Mouse (Mus musculus) heart, embryonic 15.5 days (tissue): ENCODE data around the gene Dlgap4. TPM values are rescaled to one million over a fixed set of nuclear protein-coding genes. Genes with fewer than 3 reads are reported as not detected.

Source experiments
- ATAC-seq: fragments of 200-750 bp; cut with Nextera tagmentation; replicated peaks from 2 replicates; pipeline ENCODE4 v1.8.0; 2017; ENCODE audit warnings: low read depth, moderate TSS enrichment; ENCODE audit not compliant: insufficient number of reproducible peaks, insufficient read depth, low FRiP score
- H3K27ac ChIP-seq: fragments of 300-500 bp; sonication (generic); 2 replicates; pipeline ENCODE4 v1.5.1; 2015; ENCODE audit warnings: mild to moderate bottlenecking, inconsistent platforms
- H3K27me3 ChIP-seq: fragments of 300-500 bp; sonication (generic); 2 replicates; pipeline ENCODE4 v1.6.1; 2015; ENCODE audit warnings: inconsistent platforms
- H3K36me3 ChIP-seq: fragments of 300-500 bp; sonication (generic); 2 replicates; pipeline ENCODE4 v1.6.1; 2015; ENCODE audit warnings: mild to moderate bottlenecking, inconsistent platforms
- H3K4me1 ChIP-seq: fragments of 300-500 bp; sonication (generic); replicated peaks from 2 replicates; pipeline ENCODE4 v1.6.1; 2015; ENCODE audit warnings: inconsistent platforms
- H3K4me2 ChIP-seq: fragments of 300-500 bp; sonication (generic); 2 replicates; pipeline ENCODE4 v1.6.1; 2015; ENCODE audit warnings: inconsistent platforms, mild to moderate bottlenecking, moderate library complexity
- H3K4me3 ChIP-seq: fragments of 300-500 bp; sonication (generic); 2 replicates; pipeline ENCODE4 v1.5.1; 2015; ENCODE audit warnings: mild to moderate bottlenecking, inconsistent platforms
- H3K9ac ChIP-seq: fragments of 300-500 bp; sonication (generic); 2 replicates; pipeline ENCODE4 v1.6.1; 2015; ENCODE audit warnings: mild to moderate bottlenecking, inconsistent platforms
- H3K9me3 ChIP-seq: fragments of 300-500 bp; sonication (generic); replicated peaks from 2 replicates; pipeline ENCODE4 v1.6.1; 2016; ENCODE audit warnings: inconsistent platforms
- whole genome bisulfite sequencing: fragments of 180-500 bp; shearing (Covaris S2); methylation state at CpG from one replicate; pipeline ENCODE4 v1.1.7; 2015; ENCODE audit warnings: mixed read lengths; 5-methylcytosine and 5-hydroxymethylcytosine counted together
- polyA plus RNA-seq: library from polyadenylated mRNA; unstranded; fragments of >200 nt; fragmentation: Nextera tagmentation; extraction: Ambion mirVana; gene quantifications from 2 replicates; pipeline ENCODE4 v1.2.1, GENCODE M21; 2015

Dlgap4 gene
- polyA plus RNA-seq, 1 experiment from 2014 or later = 45.4 TPM

GRCm38 (mm10) chr2:156620874-156621273 lies 7.4 kb downstream of the Dlgap4 start:
- Histone ChIP-seq H3K4me1 (peaks cover 31% of the 10 kb centered on the region), H3K27ac (no peak overlapping the region), H3K36me3 (no peaks in the 10 kb centered on the region), H3K4me3 (no peak overlapping the region), H3K9me3 (no peaks in the 10 kb centered on the region), H3K4me2 (no peak overlapping the region), H3K27me3 (peaks cover 79% of the 10 kb centered on the region), H3K9ac (no peak overlapping the region)
- no peak for ATAC-seq
- WGBS = 81% methylated on average over 8 of the region's 8 CpGs

- Histone ChIP-seq H3K27ac (no peak overlapping the region), H3K4me3 (no peak overlapping the region), H3K4me2 (no peak overlapping the region), H3K9me3 (no peaks in the 10 kb centered on the region), H3K27me3 (peaks cover 74% of the 10 kb centered on the region), H3K36me3 (no peaks in the 10 kb centered on the region), H3K4me1 (peaks cover 37% of the 10 kb centered on the region), H3K9ac (no peak overlapping the region)
- no peak for ATAC-seq
- WGBS = 47% methylated on average over 5 of the region's 5 CpGs
Measured at GRCm38 (mm10) chr2:156621449-156621848, 7.9 kb downstream of the Dlgap4 start.

DNA sequence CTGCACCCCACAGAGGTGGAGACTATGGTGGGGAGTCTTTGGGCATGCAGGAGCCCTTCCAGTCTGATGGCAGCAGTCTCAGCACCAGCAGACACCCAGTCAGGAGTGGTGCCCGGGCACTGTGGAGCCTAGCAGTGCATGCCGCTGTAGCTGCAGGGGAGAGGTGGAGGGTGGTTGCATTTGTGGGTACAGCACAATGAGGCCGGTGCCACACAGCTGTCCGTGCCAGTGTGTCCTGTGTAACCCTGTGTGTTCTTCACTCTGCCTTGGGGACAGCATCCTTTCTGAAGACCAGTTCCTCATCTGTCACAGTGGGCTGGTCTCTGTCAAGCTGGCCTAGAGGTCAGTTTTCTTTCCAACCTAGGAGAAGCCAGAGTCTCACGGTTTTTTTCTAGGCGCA lies 8.7 kb downstream of the Dlgap4 start:
- Histone ChIP-seq H3K9ac (no peak overlapping the region), H3K27me3 (peaks cover 66% of the 10 kb centered on the region), H3K27ac (no peak overlapping the region), H3K36me3 (no peaks in the 10 kb centered on the region), H3K4me3 (no peak overlapping the region), H3K4me2 (no peak overlapping the region), H3K9me3 (no peaks in the 10 kb centered on the region), H3K4me1 (peaks cover 38% of the 10 kb centered on the region)
- WGBS = 86% methylated on average over 6 of the region's 6 CpGs
- ATAC-seq = no peak

DNA sequence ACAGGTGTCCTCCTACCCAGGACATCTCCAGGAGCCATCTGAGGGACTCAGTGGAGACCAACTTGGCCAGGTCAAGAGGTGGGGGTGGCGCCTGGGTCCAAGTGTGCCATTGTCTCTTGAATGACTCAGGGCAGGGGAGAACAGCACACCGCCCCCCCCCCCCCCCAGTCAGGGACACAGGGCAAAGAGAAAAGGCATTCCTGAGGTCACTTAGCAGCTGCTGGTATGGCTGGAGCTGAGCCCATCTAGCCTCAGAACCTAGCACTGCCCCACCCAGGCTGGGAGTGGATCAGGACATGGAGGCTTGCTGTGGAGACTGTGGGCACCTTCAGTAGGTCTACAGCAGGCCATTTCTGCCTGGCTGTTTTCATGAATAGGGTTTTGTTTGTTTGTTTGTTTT lies 9.7 kb downstream of the Dlgap4 start:
- no peak overlapping the region for H3K4me2 ChIP-seq
- no peak for ATAC-seq
- peaks cover 56% of the 10 kb centered on the region for H3K27me3 ChIP-seq
- H3K9ac ChIP-seq = no peak overlapping the region
- 70% methylated on average over 2 of the region's 2 CpGs for WGBS
- H3K4me3 ChIP-seq = no peak overlapping the region
- H3K4me1 ChIP-seq = peaks cover 38% of the 10 kb centered on the region
- H3K27ac ChIP-seq = no peak overlapping the region
- H3K36me3 ChIP-seq = no peaks in the 10 kb centered on the region
- H3K9me3 ChIP-seq = no peaks in the 10 kb centered on the region

DNA sequence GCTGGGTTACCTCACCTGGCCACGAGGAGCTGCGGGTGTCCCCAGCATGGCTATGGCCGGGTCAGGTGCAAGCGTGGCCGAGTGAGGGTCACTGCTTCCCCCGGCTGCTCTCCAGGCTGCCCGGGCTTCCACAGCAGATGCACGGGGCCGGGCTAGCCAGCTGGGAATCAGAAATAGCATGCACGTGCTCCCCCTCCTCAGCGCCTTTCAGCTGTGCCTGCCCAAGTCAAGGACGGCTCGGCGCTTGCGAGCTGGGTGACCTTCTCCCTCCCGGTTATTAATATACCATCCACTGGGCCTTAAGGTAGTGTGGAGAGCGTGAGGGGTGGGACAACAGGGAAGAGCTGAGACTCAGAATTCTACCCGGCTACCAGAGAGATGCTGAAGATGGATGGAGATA lies 11.8 kb downstream of the Dlgap4 start:
- Histone ChIP-seq H3K36me3 (no peaks in the 10 kb centered on the region), H3K4me2 (peak overlapping the region; percentile 48), H3K27me3 (peaks cover 36% of the 10 kb centered on the region), H3K9me3 (no peaks in the 10 kb centered on the region; the same call in 1 of the 2 replicates), H3K4me3 (no peak overlapping the region), H3K4me1 (peaks cover 32% of the 10 kb centered on the region), H3K27ac (peak overlapping the region; percentile 87), H3K9ac (peak overlapping the region; percentile 41; the same call in 1 of the 2 replicates)
- 53% methylated on average over 18 of the region's 18 CpGs for WGBS
- peak; percentile 75 for ATAC-seq

DNA sequence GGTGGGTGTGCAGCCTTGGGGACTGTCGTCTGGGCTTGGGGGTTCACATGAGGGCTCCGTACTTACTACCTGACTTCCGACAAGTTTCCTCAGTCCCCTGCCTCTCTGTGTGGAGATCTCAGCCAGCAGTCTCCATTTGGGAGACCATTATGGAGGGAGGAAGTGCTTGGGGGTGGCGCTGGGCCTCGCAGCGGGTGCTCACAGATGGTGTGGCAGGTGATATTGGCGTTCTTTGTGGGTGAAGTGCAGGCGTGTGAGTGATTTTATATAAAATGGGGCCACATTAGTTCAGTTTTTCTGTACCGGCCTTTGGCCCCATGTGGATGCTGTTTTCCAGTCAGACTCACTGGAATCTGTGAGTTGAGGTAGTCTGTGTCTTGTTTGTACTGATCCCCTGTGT lies 12.6 kb downstream of the Dlgap4 start:
- Histone ChIP-seq H3K9me3 (no peaks in the 10 kb centered on the region; the same call in 1 of the 2 replicates), H3K9ac (no peak overlapping the region), H3K36me3 (no peaks in the 10 kb centered on the region), H3K4me2 (no peak overlapping the region), H3K4me1 (peaks cover 32% of the 10 kb centered on the region), H3K27me3 (peaks cover 33% of the 10 kb centered on the region), H3K27ac (peak overlapping the region; percentile 87), H3K4me3 (no peak overlapping the region)
- no peak for ATAC-seq
- WGBS = 72% methylated on average over 9 of the region's 9 CpGs

DNA sequence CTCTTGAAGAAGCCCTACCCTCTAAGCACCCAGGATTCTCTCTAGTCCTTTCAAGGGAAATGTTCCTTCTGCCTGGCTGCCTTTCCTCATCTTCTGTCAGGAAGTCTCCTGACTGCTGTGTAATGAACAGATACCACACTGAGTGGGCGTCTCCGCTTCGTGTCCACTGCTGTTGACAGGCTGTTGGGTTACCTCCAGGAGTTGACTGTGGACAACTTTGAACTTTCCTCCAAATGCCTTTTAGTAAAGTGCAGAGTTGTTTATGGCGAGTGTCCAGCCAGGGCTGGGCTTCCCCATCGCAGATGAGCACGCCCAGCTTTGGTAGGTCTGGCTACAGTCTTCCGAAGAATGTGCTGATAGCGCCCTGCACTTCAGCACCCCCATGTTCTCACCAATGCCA lies 13.0 kb downstream of the Dlgap4 start:
- 19% methylated on average over 8 of the region's 8 CpGs for WGBS
- peak overlapping the region; percentile 87 for H3K27ac ChIP-seq

GRCm38 (mm10) chr2:156627917-156628316 lies 14.4 kb downstream of the Dlgap4 start:
- no peak overlapping the region for H3K4me3 ChIP-seq
- H3K36me3 ChIP-seq = no peaks in the 10 kb centered on the region
- H3K9me3 ChIP-seq = no peaks in the 10 kb centered on the region; the same call in 1 of the 2 replicates
- H3K4me1 ChIP-seq = peaks cover 28% of the 10 kb centered on the region
- H3K27ac ChIP-seq = no peak overlapping the region
- ATAC-seq = no peak
- no peak overlapping the region for H3K4me2 ChIP-seq
- H3K27me3 ChIP-seq = peaks cover 24% of the 10 kb centered on the region
- no peak overlapping the region for H3K9ac ChIP-seq
- 38% methylated on average over 17 of the region's 17 CpGs for WGBS

More for the DNA sequence above, 13.0 kb downstream of the Dlgap4 start:
- Histone ChIP-seq H3K4me1 (peaks cover 29% of the 10 kb centered on the region), H3K9me3 (no peaks in the 10 kb centered on the region; the same call in 1 of the 2 replicates), H3K4me3 (no peak overlapping the region), H3K36me3 (no peaks in the 10 kb centered on the region), H3K9ac (no peak overlapping the region), H3K4me2 (no peak overlapping the region), H3K27me3 (peaks cover 33% of the 10 kb centered on the region)
- ATAC-seq = peak; percentile 77

GRCm38 (mm10) chr2:156630288-156630687 lies 16.8 kb downstream of the Dlgap4 start:
- H3K4me1 ChIP-seq = peaks cover 13% of the 10 kb centered on the region
- no peak for ATAC-seq
- no peak overlapping the region for H3K9ac ChIP-seq
- no peak overlapping the region for H3K4me3 ChIP-seq
- peaks cover 6% of the 10 kb centered on the region; the same call in 1 of the 2 replicates for H3K27me3 ChIP-seq
- no peak overlapping the region for H3K4me2 ChIP-seq
- WGBS = 63% methylated on average over 1 of the region's 1 CpGs
- no peaks in the 10 kb centered on the region; the same call in 1 of the 2 replicates for H3K9me3 ChIP-seq
- H3K36me3 ChIP-seq = no peaks in the 10 kb centered on the region
- no peak overlapping the region for H3K27ac ChIP-seq

DNA sequence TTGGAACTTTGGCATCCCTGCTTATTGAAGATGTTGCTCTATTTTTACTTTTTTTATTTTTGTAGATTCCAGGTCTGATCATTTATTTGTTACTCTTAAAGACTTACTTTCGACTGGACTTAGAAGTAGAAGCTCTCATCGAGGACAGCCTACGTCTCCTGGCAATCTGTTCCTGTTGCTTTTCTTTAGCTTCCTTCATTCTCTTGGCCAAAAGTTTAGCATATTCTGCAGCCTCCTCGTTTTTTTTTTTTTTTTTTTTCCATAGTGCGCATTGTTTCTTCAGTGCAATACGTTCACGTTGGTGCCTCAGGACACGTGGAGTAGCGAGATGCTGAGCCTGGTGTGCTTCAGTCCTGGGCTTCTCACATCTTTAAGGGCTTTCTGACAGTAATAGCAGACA lies 19.2 kb downstream of the Dlgap4 start:
- 76% methylated on average over 9 of the region's 9 CpGs for WGBS
- Histone ChIP-seq H3K4me1 (no peaks in the 10 kb centered on the region), H3K36me3 (no peaks in the 10 kb centered on the region), H3K9ac (no peak overlapping the region), H3K9me3 (no peaks in the 10 kb centered on the region; the same call in 1 of the 2 replicates), H3K27me3 (peaks cover 4% of the 10 kb centered on the region; the same call in 1 of the 2 replicates), H3K4me3 (no peak overlapping the region), H3K4me2 (no peak overlapping the region), H3K27ac (no peak overlapping the region)
- no peak for ATAC-seq

- no peak overlapping the region for H3K27ac ChIP-seq
- H3K4me2 ChIP-seq = no peak overlapping the region
- no peaks in the 10 kb centered on the region for H3K36me3 ChIP-seq
- no peak overlapping the region for H3K9ac ChIP-seq
- no peaks in the 10 kb centered on the region for H3K4me1 ChIP-seq
- H3K4me3 ChIP-seq = no peak overlapping the region
- H3K27me3 ChIP-seq = peaks cover 4% of the 10 kb centered on the region; the same call in 1 of the 2 replicates
- 84% methylated on average over 9 of the region's 9 CpGs for WGBS
- H3K9me3 ChIP-seq = no peaks in the 10 kb centered on the region; the same call in 1 of the 2 replicates
- ATAC-seq = no peak
Measured at GRCm38 (mm10) chr2:156635091-156635490, 21.6 kb downstream of the Dlgap4 start.

GRCm38 (mm10) chr2:156641141-156641540 lies 27.6 kb downstream of the Dlgap4 start:
- Histone ChIP-seq H3K4me3 (no peak overlapping the region), H3K4me1 (no peaks in the 10 kb centered on the region), H3K27me3 (peaks cover 38% of the 10 kb centered on the region), H3K9me3 (no peaks in the 10 kb centered on the region), H3K36me3 (no peaks in the 10 kb centered on the region), H3K27ac (no peak overlapping the region), H3K9ac (no peak overlapping the region), H3K4me2 (no peak overlapping the region)
- 52% methylated on average over 2 of the region's 2 CpGs for WGBS
- no peak for ATAC-seq
